Mouse (Mus musculus) v-Abl transformed pro-B cells (cell line): ENCODE results near the gene Sez6.

Experiments used
- in situ Hi-C, 2 experiments: fragments of 400-800 bp; cut with MboI; formaldehyde crosslinking; loops; one replicate each; pipeline ENCODE4 v1.15.1; 2025; ENCODE audit not compliant: unreplicated experiment in 2 of 2

Sez6 gene

GRCm38 (mm10) chr11:77930751-77931540 is at the start of gene Sez6:
Gene Sez6 (plus strand): TSS chr11:77930800.
- in situ Hi-C loops = no loop called here

- in situ Hi-C loops = loop anchor here (5.0 to 10.0 kb wide), 2 partner anchors 60 to 293 kb away; partner anchors contain the start of genes Nek8 (in 1 of the 2) and Tlcd1 (in 1 of the 2)
These were observed 45.9 kb upstream of the Sez6 start for GRCm38 (mm10) chr11:77884524-77885245.

GRCm38 (mm10) chr11:77885246-77885575 is 45.4 kb upstream of the Sez6 start:
- in situ Hi-C loops = loop anchor here (5.0 to 10.0 kb wide), 2 partner anchors 60 to 292 kb away; partner anchors contain the start of genes Nek8 (in 1 of the 2) and Tlcd1 (in 1 of the 2)

GRCm38 (mm10) chr11:77887373-77887960 is 43.1 kb upstream of the Sez6 start:
- in situ Hi-C loops = loop anchor here (5.0 to 10.0 kb wide), 2 partner anchors 63 to 290 kb away; partner anchors contain the start of genes Nek8 (in 1 of the 2) and Tlcd1 (in 1 of the 2)

- in situ Hi-C loops = loop anchor here (5.0 to 10.0 kb wide), 2 partner anchors 64 to 288 kb away; partner anchors contain the start of genes Nek8 (in 1 of the 2) and Tlcd1 (in 1 of the 2)
These were observed 41.8 kb upstream of the Sez6 start for GRCm38 (mm10) chr11:77888846-77889245.

GRCm38 (mm10) chr11:77889484-77889883 is 41.1 kb upstream of the Sez6 start:
- in situ Hi-C loops = loop anchor here (5.0 to 10.0 kb wide), 2 partner anchors 65 to 288 kb away; partner anchors contain the start of genes Nek8 (in 1 of the 2) and Tlcd1 (in 1 of the 2)

- in situ Hi-C loops = loop anchor here (5.0 to 10.0 kb wide), 2 partner anchors 63 to 64 kb away; no protein-coding TSS in a partner anchor
These were observed 39.8 kb upstream of the Sez6 start for GRCm38 (mm10) chr11:77890648-77891258.

- in situ Hi-C loops = loop anchor here (5.0 to 10.0 kb wide), 2 partner anchors 62 to 66 kb away; no protein-coding TSS in a partner anchor
These were observed 37.7 kb upstream of the Sez6 start for GRCm38 (mm10) chr11:77892883-77893282.

GRCm38 (mm10) chr11:77893283-77893682 is 37.3 kb upstream of the Sez6 start:
- in situ Hi-C loops = loop anchor here (5.0 to 10.0 kb wide), 2 partner anchors 62 to 66 kb away; no protein-coding TSS in a partner anchor

GRCm38 (mm10) chr11:77893787-77894718 is 36.5 kb upstream of the Sez6 start, which contains the start of gene Pipox:
Gene Pipox (minus strand): TSS chr11:77894096.
- in situ Hi-C loops = loop anchor here (5.0 to 10.0 kb wide), 2 partner anchors 61 to 67 kb away; no protein-coding TSS in a partner anchor

- in situ Hi-C loops = loop anchor here (5.0 to 10.0 kb wide), 3 partner anchors 57 to 68 kb away; no protein-coding TSS in a partner anchor
These were observed 35.6 kb upstream of the Sez6 start for GRCm38 (mm10) chr11:77894967-77895366.

GRCm38 (mm10) chr11:77896011-77896410 is 34.6 kb upstream of the Sez6 start:
- in situ Hi-C loops = loop anchor here (5.0 to 10.0 kb wide), 2 partner anchors 56 to 59 kb away; no protein-coding TSS in a partner anchor

GRCm38 (mm10) chr11:77896480-77896819 is 34.1 kb upstream of the Sez6 start:
- in situ Hi-C loops = loop anchor here (5.0 to 10.0 kb wide), 2 partner anchors 56 to 58 kb away; no protein-coding TSS in a partner anchor

GRCm38 (mm10) chr11:77896820-77897805 is 33.5 kb upstream of the Sez6 start:
- in situ Hi-C loops = loop anchor here (5.0 to 10.0 kb wide), 2 partner anchors 55 to 58 kb away; no protein-coding TSS in a partner anchor

- in situ Hi-C loops = no loop called here
These were observed 30.4 kb upstream of the Sez6 start for GRCm38 (mm10) chr11:77900187-77900586.

- in situ Hi-C loops = no loop called here
These were observed 29.9 kb upstream of the Sez6 start for GRCm38 (mm10) chr11:77900696-77901095.

GRCm38 (mm10) chr11:77901366-77901765 is 29.2 kb upstream of the Sez6 start:
- in situ Hi-C loops = no loop called here
